Mouse (Mus musculus) bone marrow, adult 2 months (tissue): ENCODE data around the gene Tbx5. TPM values are rescaled to one million over a fixed set of nuclear protein-coding genes. Genes with fewer than 3 reads are reported as not detected.

Experiments
- H3K27ac ChIP-seq: fragments of 200-500 bp; 2 replicates; pipeline ENCODE4 v1.5.1; 2012; ENCODE audit warnings: low read depth, mild to moderate bottlenecking, control low read depth, inconsistent platforms, low read length; ENCODE audit not compliant: control insufficient read depth, poor library complexity, insufficient read depth
- H3K4me1 ChIP-seq: fragments of 200-500 bp; 2 replicates; pipeline ENCODE4 v1.6.1; 2011; ENCODE audit warnings: low read length; ENCODE audit not compliant: control insufficient read depth, insufficient read depth
- H3K4me3 ChIP-seq: fragments of 200-500 bp; replicated peaks from 2 replicates; pipeline ENCODE3; 2011; ENCODE audit warnings: mild to moderate bottlenecking, low read depth, low read length, control low read depth; ENCODE audit not compliant: control insufficient read depth
- CTCF ChIP-seq: fragments of 200-500 bp; IDR thresholded peaks from 2 replicates; pipeline ENCODE4 v1.5.1; 2011; ENCODE audit warnings: low read length, control low read depth; ENCODE audit not compliant: control insufficient read depth, insufficient read depth
- POLR2A ChIP-seq: fragments of 200-500 bp; IDR thresholded peaks from 2 replicates; pipeline ENCODE4 v1.6.1; 2011; ENCODE audit warnings: low read depth, mild to moderate bottlenecking, control low read depth, low read length, borderline replicate concordance; ENCODE audit not compliant: control insufficient read depth
- WGBS: fragments of 180-500 bp; shearing (Covaris S2); methylation state at CpG from one replicate; pipeline ENCODE4 v1.1.7; 2018; 5-methylcytosine and 5-hydroxymethylcytosine counted together
- polyA plus RNA-seq: library from polyadenylated mRNA; stranded (reverse); fragments of >200 nt; gene quantifications from 2 replicates; pipeline ENCODE4 v1.2.4, GENCODE M21; 2011; ENCODE audit warnings: low replicate concordance; ENCODE audit not compliant: missing spikeins, insufficient read depth, insufficient read length

Tbx5 gene
- polyA plus RNA-seq, 1 experiment = not detected

GRCm38 (mm10) chr5:119798261-119798660 is 34.2 kb upstream of the Tbx5 start:
- Histone ChIP-seq H3K4me1 (no peaks in the 10 kb centered on the region), H3K4me3 (no peak overlapping the region), H3K27ac (no peak overlapping the region)
- TF ChIP-seq POLR2A = no peak
- TF ChIP-seq CTCF = no peak
- 12% methylated on average over 4 of the region's 4 CpGs for WGBS

GRCm38 (mm10) chr5:119798713-119799418 is 33.6 kb upstream of the Tbx5 start:
- H3K4me3 ChIP-seq = no peak overlapping the region
- TF ChIP-seq POLR2A (no peak), CTCF (no peak)
- H3K4me1 ChIP-seq = no peaks in the 10 kb centered on the region
- WGBS = 4% methylated on average over 5 of the region's 5 CpGs
- no peak overlapping the region for H3K27ac ChIP-seq

- 12% methylated on average over 9 of the region's 9 CpGs for WGBS
- Histone ChIP-seq H3K4me3 (no peak overlapping the region), H3K4me1 (no peaks in the 10 kb centered on the region), H3K27ac (no peak overlapping the region)
- TF ChIP-seq POLR2A = no peak
- no peak for TF ChIP-seq CTCF
Measured at GRCm38 (mm10) chr5:119799419-119800242, 32.8 kb upstream of the Tbx5 start.

DNA sequence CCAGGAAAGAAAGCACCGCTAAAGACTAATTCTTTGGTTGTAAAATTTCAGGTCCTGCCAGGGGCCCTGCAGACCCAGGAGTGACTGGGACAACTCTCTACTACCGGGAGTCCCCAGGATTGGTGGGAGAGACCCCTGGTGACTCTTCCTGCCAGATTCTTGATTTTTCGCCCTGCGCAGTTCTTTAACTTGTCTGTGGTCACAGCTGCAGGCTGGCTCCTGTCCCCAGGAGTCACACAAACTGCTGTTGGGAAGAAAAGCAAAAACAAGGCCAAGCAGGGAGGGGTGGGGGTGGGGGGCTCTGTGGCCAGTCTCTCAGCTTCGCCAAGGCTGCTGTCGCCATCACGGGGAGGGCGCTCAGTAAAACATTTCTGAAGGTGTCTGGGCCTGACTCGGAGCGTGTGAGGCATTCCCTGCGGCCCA is 32.2 kb upstream of the Tbx5 start:
- H3K27ac ChIP-seq = no peak overlapping the region
- H3K4me1 ChIP-seq = no peaks in the 10 kb centered on the region
- no peak for TF ChIP-seq POLR2A
- TF ChIP-seq CTCF = no peak
- 6% methylated on average over 11 of the region's 11 CpGs for WGBS
- no peak overlapping the region for H3K4me3 ChIP-seq

DNA sequence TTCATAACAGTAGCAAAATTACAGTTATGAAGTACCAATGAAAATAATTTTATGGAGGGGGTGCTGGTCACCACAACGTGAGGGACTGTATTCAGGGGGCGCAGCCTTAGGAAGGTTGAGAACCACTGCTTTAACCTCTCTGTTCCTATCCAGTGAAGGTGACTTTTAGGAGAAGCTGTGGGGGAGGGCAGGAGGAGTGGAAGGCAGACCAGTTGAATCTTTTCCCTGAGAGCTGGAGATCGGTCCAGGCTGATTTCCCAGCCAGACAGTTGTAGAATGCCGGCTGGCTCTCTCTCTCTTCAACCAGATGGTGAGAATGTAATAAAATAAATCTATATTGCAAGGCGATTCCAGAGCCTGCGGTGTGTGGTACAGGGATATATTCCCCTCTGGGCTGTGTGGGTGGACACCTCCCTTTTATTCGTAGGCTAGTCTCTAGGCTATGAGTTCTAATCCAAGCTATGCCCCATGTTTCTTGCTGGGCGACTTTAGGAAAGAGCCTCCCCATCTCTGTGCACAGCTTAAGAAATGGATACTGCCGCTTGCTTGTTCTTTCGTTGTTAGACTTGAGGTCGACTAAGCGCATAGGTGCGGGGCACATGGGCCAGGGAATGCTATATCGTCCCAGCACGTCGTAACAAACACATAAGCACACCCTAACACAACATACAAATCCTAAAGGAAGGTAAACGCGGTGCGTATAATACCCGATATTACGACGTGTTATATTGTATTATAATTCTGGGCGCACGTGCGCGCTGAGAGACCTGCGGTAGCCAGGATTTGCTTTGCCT is 29.7 kb upstream of the Tbx5 start:
- no peak for TF ChIP-seq CTCF
- no peak for TF ChIP-seq POLR2A
- no peaks in the 10 kb centered on the region for H3K4me1 ChIP-seq
- no peak overlapping the region for H3K27ac ChIP-seq
- no peak overlapping the region for H3K4me3 ChIP-seq
- 7% methylated on average over 27 of the region's 27 CpGs for WGBS

- H3K4me1 ChIP-seq = no peaks in the 10 kb centered on the region
- no peak overlapping the region for H3K27ac ChIP-seq
- WGBS = 3% methylated on average over 64 of the region's 64 CpGs
- no peak overlapping the region for H3K4me3 ChIP-seq
- no peak for TF ChIP-seq CTCF
- no peak for TF ChIP-seq POLR2A
Measured at GRCm38 (mm10) chr5:119803411-119804251, 28.8 kb upstream of the Tbx5 start.

- 7% methylated on average over 35 of the region's 35 CpGs for WGBS
- Histone ChIP-seq H3K4me3 (no peak overlapping the region), H3K27ac (no peak overlapping the region), H3K4me1 (no peaks in the 10 kb centered on the region)
- TF ChIP-seq CTCF (no peak), POLR2A (no peak)
Measured at GRCm38 (mm10) chr5:119804301-119805039, 28.0 kb upstream of the Tbx5 start.
